Mouse (Mus musculus) forebrain, embryonic 13.5 days (tissue): ENCODE measurements around the gene Kpna3. TPM values are rescaled to one million over a fixed set of nuclear protein-coding genes. Genes with fewer than 3 reads are reported as not detected.

ENCODE experiments used
- ATAC-seq: fragments of 200-750 bp; cut with Nextera tagmentation; 2 replicates; pipeline ENCODE4 v1.8.0; 2017
- H3K27ac ChIP-seq: fragments of 300-500 bp; sonication (generic); 2 replicates; pipeline ENCODE4 v1.5.1; 2015; ENCODE audit warnings: inconsistent platforms, mild to moderate bottlenecking, moderate library complexity
- H3K27me3 ChIP-seq: fragments of 300-500 bp; sonication (generic); 2 replicates; pipeline ENCODE4 v1.6.1; 2015; ENCODE audit warnings: mild to moderate bottlenecking, inconsistent platforms
- H3K36me3 ChIP-seq: fragments of 300-500 bp; sonication (generic); 2 replicates; pipeline ENCODE4 v1.6.1; 2015; ENCODE audit warnings: mild to moderate bottlenecking, inconsistent platforms; ENCODE audit not compliant: poor library complexity, severe bottlenecking
- H3K4me1 ChIP-seq: fragments of 300-500 bp; sonication (generic); 2 replicates; pipeline ENCODE4 v1.6.1; 2015; ENCODE audit warnings: inconsistent platforms
- H3K4me2 ChIP-seq: fragments of 300-500 bp; sonication (generic); 2 replicates; pipeline ENCODE4 v1.6.1; 2015; ENCODE audit warnings: inconsistent platforms, mild to moderate bottlenecking, moderate library complexity
- H3K4me3 ChIP-seq: fragments of 300-500 bp; sonication (generic); 2 replicates; pipeline ENCODE4 v1.5.1; 2015; ENCODE audit warnings: mild to moderate bottlenecking, inconsistent platforms
- H3K9ac ChIP-seq: fragments of 300-500 bp; sonication (generic); 2 replicates; pipeline ENCODE4 v1.6.1; 2015; ENCODE audit warnings: mild to moderate bottlenecking, inconsistent platforms
- H3K9me3 ChIP-seq: fragments of 300-500 bp; sonication (generic); replicated peaks from 2 replicates; pipeline ENCODE4 v1.6.1; 2016; ENCODE audit warnings: inconsistent platforms
- WGBS: fragments of 180-500 bp; shearing (Covaris S2); methylation state at CpG from one replicate; pipeline ENCODE4 v1.1.7; 2015; 5-methylcytosine and 5-hydroxymethylcytosine counted together
- polyA plus RNA-seq: library from polyadenylated mRNA; unstranded; fragments of >200 nt; fragmentation: Nextera tagmentation; extraction: Ambion mirVana; gene quantifications from 2 replicates; pipeline ENCODE4 v1.2.1, GENCODE M21; 2015

Gene Kpna3
- polyA plus RNA-seq: 79.6 and 84.2 TPM in 2 replicates

DNA sequence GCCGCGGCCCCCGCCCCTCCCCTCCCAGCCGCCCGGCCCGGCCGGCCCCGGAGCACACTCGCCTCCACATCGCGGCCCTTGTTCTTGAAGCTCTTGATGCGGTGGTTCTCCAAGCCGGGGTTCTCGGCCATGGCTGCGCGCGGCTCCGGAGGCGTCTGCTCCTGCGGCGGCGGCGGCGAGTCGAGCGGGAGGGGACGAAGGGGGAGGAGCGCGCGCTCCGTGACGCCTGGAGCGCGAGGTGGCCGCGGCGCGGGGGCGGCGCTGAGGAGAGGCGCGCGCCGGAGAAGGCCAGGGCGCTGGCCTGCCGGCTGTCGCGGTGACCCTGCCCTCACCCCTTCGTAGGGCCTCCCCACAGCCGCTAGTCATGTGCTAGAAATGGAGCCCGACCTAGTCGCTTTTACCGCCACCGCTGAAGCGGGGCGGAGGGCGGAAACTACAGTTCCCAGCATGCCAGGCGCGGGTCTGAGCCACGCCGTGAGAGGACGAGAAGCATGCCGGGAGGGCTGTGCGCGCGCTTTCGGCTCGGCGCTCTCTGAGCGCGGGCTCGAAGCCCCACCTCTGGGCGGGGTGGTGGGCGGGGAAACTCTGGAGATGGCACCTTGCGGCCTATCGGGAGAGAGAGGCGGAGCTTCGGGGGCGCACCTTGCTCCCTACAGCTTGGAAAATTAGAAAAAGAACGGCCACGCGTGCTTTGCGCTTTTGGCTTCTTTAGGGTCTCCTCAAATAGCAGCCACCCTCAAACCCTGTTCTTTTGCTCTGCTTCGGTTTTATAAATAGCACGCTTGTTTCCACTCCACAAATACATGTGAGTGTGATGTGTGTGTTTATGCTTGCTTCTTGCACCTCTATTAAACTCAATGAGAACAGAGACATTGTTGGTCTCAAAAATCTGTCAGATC, at the start of gene Kpna3:
TSS of gene Kpna3 (minus strand) at position 214 of the 899 bp plus-strand sequence.
- peak within 1 kb of the TSS; percentile 90 for H3K4me3 ChIP-seq
- H3K27me3 ChIP-seq: no peaks in the 10 kb centered on the region
- peaks cover 22% of the 10 kb centered on the region for H3K4me1 ChIP-seq
- peak; percentile 97 for ATAC-seq
- H3K36me3 ChIP-seq: no peaks in the 10 kb centered on the region
- H3K4me2 ChIP-seq: peak within 1 kb of the TSS; percentile 71
- H3K27ac ChIP-seq: peak within 1 kb of the TSS; percentile 98
- peak within 1 kb of the TSS; percentile 93 for H3K9ac ChIP-seq
- WGBS: 1% methylated on average over 66 of the region's 85 CpGs
- H3K9me3 ChIP-seq: no peaks in the 10 kb centered on the region

DNA sequence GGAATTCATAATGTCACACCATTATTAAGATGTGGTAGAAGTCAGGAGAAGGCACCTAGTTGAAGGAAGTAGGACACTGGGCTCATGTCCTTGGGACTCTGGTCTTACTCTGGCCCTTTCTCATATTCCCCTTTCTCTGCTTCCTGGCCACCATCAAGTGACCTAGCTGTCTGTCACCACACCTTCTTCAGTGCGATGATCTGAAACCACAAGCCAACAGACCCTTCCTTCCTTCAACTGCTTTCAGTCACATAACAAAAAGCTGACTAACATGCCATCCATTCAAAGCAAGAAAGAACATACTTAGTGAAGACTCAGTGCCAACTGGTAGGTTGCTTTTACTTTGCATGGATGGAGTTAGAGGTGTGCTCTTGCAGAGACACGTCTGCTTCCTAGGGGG, 20.7 kb upstream of the Kpna3 start:
- Histone ChIP-seq H3K9ac (no peak overlapping the region), H3K4me2 (no peak overlapping the region), H3K4me1 (no peaks in the 10 kb centered on the region), H3K9me3 (no peaks in the 10 kb centered on the region; the same call in 1 of the 2 replicates), H3K4me3 (no peak overlapping the region), H3K36me3 (no peaks in the 10 kb centered on the region), H3K27ac (no peak overlapping the region), H3K27me3 (no peaks in the 10 kb centered on the region)
- ATAC-seq: no peak
- 84% methylated on average over 2 of the region's 2 CpGs for WGBS

DNA sequence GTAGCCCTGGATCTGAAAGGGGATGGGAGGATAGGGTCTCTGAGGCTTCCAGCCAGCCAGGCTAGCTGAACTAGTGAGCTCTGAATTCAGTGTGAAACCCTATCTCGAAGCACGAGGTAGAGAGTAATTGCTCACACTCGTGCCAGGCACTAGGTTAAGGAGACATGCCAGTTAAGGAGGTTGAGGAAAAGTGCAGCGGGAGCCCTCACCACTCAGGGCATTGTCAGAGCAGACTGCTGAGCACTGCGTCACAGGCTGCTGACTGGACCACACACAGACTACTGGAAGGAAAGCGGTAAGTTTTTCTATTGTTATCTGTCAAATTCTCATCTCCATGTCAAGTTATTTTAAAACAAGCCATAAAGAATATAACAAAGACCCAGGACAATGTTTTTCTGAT, 17.8 kb upstream of the Kpna3 start:
- Histone ChIP-seq H3K4me3 (no peak overlapping the region), H3K9ac (no peak overlapping the region), H3K36me3 (no peaks in the 10 kb centered on the region), H3K4me2 (no peak overlapping the region), H3K27me3 (no peaks in the 10 kb centered on the region), H3K4me1 (no peaks in the 10 kb centered on the region), H3K9me3 (no peaks in the 10 kb centered on the region), H3K27ac (no peak overlapping the region)
- 63% methylated on average over 6 of the region's 6 CpGs for WGBS
- ATAC-seq: no peak

- 65% methylated on average over 3 of the region's 3 CpGs for WGBS
- Histone ChIP-seq H3K4me1 (no peaks in the 10 kb centered on the region), H3K27ac (no peak overlapping the region), H3K27me3 (no peaks in the 10 kb centered on the region), H3K4me3 (no peak overlapping the region), H3K4me2 (no peak overlapping the region), H3K36me3 (no peaks in the 10 kb centered on the region), H3K9ac (no peak overlapping the region), H3K9me3 (no peaks in the 10 kb centered on the region)
- ATAC-seq: no peak
These were observed 15.9 kb upstream of the Kpna3 start for GRCm38 (mm10) chr14:61455571-61455970.

GRCm38 (mm10) chr14:61453032-61453431, 13.4 kb upstream of the Kpna3 start:
- no peak overlapping the region for H3K9ac ChIP-seq
- H3K36me3 ChIP-seq: no peaks in the 10 kb centered on the region
- no peak overlapping the region for H3K4me3 ChIP-seq
- ATAC-seq: no peak
- 88% methylated on average over 4 of the region's 4 CpGs for WGBS
- H3K4me1 ChIP-seq: no peaks in the 10 kb centered on the region
- no peak overlapping the region for H3K4me2 ChIP-seq
- no peaks in the 10 kb centered on the region for H3K9me3 ChIP-seq
- no peaks in the 10 kb centered on the region; the same call in 1 of the 2 replicates for H3K27me3 ChIP-seq
- no peak overlapping the region for H3K27ac ChIP-seq

DNA sequence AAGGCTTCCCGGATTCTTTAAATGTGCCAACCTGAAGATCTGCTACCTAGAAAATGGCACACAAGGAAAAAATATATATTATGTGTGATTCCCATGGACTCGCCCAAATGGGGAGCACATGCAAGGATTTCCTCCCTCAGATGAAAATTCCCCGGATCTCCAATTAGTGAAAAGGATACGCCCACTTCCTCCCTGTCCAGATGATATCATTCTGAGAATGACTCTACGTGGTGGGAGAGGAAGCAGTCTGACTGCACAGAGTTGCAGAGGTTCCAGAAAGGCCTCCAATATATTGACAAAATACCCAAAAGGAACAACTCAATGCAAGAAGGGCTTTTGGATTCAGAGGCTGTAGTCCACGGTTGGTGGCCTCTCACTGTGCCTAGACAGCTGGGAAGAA, 12.8 kb upstream of the Kpna3 start:
- H3K36me3 ChIP-seq: no peaks in the 10 kb centered on the region
- no peak overlapping the region for H3K27ac ChIP-seq
- no peak overlapping the region for H3K9ac ChIP-seq
- no peak for ATAC-seq
- no peaks in the 10 kb centered on the region; the same call in 1 of the 2 replicates for H3K27me3 ChIP-seq
- 71% methylated on average over 6 of the region's 6 CpGs for WGBS
- H3K4me1 ChIP-seq: no peaks in the 10 kb centered on the region
- no peaks in the 10 kb centered on the region for H3K9me3 ChIP-seq
- no peak overlapping the region for H3K4me2 ChIP-seq
- H3K4me3 ChIP-seq: no peak overlapping the region

DNA sequence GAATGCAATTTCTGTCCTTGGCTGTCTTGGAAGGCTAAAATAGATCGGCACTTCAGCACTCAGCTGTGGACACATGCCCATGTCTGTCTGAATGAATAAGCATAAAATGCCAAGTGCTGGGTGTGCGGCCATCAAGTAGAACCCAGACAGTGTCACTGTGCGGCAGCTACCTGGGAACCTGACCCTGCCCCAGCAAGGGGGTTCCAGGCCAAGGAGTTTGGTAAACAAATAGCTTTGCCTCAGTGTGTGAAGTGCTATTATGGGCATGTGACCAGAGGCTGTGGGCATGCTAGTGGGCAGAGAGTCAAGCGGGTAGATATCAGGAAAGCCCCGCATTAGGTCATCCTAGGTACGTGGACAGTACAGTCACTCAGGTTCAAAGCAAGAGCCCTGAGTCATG, 8.1 kb upstream of the Kpna3 start:
- no peak overlapping the region for H3K4me2 ChIP-seq
- H3K27ac ChIP-seq: no peak overlapping the region
- no peaks in the 10 kb centered on the region for H3K9me3 ChIP-seq
- no peaks in the 10 kb centered on the region for H3K36me3 ChIP-seq
- no peak overlapping the region for H3K9ac ChIP-seq
- no peaks in the 10 kb centered on the region; the same call in 1 of the 2 replicates for H3K27me3 ChIP-seq
- H3K4me3 ChIP-seq: no peak overlapping the region
- no peak for ATAC-seq
- WGBS: 94% methylated on average over 6 of the region's 6 CpGs
- no peaks in the 10 kb centered on the region for H3K4me1 ChIP-seq

- no peaks in the 10 kb centered on the region for H3K9me3 ChIP-seq
- peak overlapping the region; percentile 90 for H3K4me3 ChIP-seq
- peak; percentile 64 for ATAC-seq
- peak overlapping the region; percentile 98 for H3K27ac ChIP-seq
- no peaks in the 10 kb centered on the region for H3K27me3 ChIP-seq
- no peaks in the 10 kb centered on the region for H3K36me3 ChIP-seq
- H3K4me1 ChIP-seq: peaks cover 22% of the 10 kb centered on the region
- peak overlapping the region; percentile 93 for H3K9ac ChIP-seq
- peak overlapping the region; percentile 71 for H3K4me2 ChIP-seq
- 0% methylated on average over 39 of the region's 62 CpGs for WGBS
These were observed 473 bp downstream of the Kpna3 start for GRCm38 (mm10) chr14:61439141-61439660.

DNA sequence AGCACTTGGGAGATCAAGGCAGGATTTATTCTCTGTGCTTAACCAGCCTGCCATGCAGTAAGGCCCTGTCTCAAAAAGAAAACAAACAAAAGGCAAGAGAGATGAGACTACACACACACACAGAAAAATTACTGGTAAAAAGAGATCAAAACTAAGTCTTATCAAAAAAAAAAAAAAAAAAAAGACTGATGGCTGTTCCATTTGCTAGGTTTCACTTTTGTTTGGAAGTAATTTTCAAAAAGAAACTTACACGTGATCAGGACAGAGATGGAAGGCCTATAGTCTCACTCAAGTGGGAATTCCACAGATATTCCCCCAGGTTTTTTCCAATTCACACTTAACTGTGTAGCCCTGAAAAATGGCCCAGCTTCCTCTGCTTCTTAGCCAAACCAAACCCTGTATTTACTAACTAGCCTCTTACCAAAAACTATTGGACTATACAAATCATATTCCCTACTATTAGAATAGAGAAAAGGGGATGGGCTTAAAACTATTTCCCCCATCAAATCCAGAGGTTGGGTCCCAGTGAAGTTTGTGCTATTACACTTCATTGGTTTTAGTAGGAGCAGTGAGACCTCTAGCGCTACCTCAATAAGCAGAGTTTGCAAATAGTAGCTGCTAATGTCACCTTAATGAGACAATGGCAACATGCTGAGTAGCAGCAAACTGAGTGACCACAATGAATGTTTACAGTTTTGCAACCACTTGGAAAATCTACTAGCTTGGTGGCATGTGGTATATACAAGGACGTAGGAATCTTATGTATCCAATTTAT, 1.3 kb downstream of the Kpna3 start:
- Histone ChIP-seq H3K9ac (peak overlapping the region; percentile 93), H3K36me3 (no peaks in the 10 kb centered on the region), H3K9me3 (no peaks in the 10 kb centered on the region), H3K4me2 (peak overlapping the region; percentile 71), H3K4me3 (peak overlapping the region; percentile 90), H3K27ac (peak overlapping the region; percentile 98; the same call in 1 of the 2 replicates), H3K4me1 (peaks cover 27% of the 10 kb centered on the region), H3K27me3 (no peaks in the 10 kb centered on the region)
- no peak for ATAC-seq
- WGBS: 20% methylated on average over 3 of the region's 3 CpGs

GRCm38 (mm10) chr14:61436866-61437265, 2.8 kb downstream of the Kpna3 start:
- Histone ChIP-seq H3K27me3 (no peaks in the 10 kb centered on the region), H3K4me1 (peaks cover 38% of the 10 kb centered on the region), H3K9me3 (no peaks in the 10 kb centered on the region), H3K36me3 (no peaks in the 10 kb centered on the region), H3K9ac (no peak overlapping the region), H3K27ac (no peak overlapping the region), H3K4me2 (peak overlapping the region; percentile 71; the same call in 1 of the 2 replicates), H3K4me3 (no peak overlapping the region)
- ATAC-seq: no peak
- 78% methylated on average over 2 of the region's 2 CpGs for WGBS

GRCm38 (mm10) chr14:61428126-61428787, 11.4 kb downstream of the Kpna3 start:
- no peak for ATAC-seq
- Histone ChIP-seq H3K9me3 (no peaks in the 10 kb centered on the region), H3K27ac (no peak overlapping the region), H3K9ac (no peak overlapping the region), H3K36me3 (no peaks in the 10 kb centered on the region), H3K27me3 (no peaks in the 10 kb centered on the region), H3K4me3 (no peak overlapping the region), H3K4me1 (peaks cover 15% of the 10 kb centered on the region), H3K4me2 (no peak overlapping the region)
- WGBS: 75% methylated on average over 3 of the region's 3 CpGs
